Mouse (Mus musculus) forebrain, embryonic 10.5 days (tissue): ENCODE data around the gene Acap2. TPM values are rescaled to one million over a fixed set of nuclear protein-coding genes. Genes with fewer than 3 reads are reported as not detected.

Experiments used
- DNase-seq: peaks from one replicate; pipeline ENCODE4 v3.0.0-alpha.2; 2017; ENCODE audit warnings: low spot score; ENCODE audit errors: extremely low spot score
- H3K27ac ChIP-seq: fragments of 300-500 bp; sonication (generic); 2 replicates; pipeline ENCODE4 v1.5.1; 2016; ENCODE audit warnings: mild to moderate bottlenecking
- H3K27me3 ChIP-seq: fragments of 300-500 bp; sonication (generic); 2 replicates; pipeline ENCODE4 v1.6.1; 2016; ENCODE audit warnings: mild to moderate bottlenecking; ENCODE audit not compliant: poor library complexity, severe bottlenecking
- H3K36me3 ChIP-seq: fragments of 300-500 bp; sonication (generic); replicated peaks from 2 replicates; pipeline ENCODE4 v1.6.1; 2016; ENCODE audit warnings: mild to moderate bottlenecking, moderate library complexity
- H3K4me1 ChIP-seq: fragments of 300-500 bp; sonication (generic); 2 replicates; pipeline ENCODE4 v1.6.1; 2016
- H3K4me3 ChIP-seq: fragments of 300-500 bp; sonication (generic); 2 replicates; pipeline ENCODE4 v1.5.1; 2016; ENCODE audit warnings: mild to moderate bottlenecking, moderate library complexity
- H3K9me3 ChIP-seq: fragments of 300-500 bp; sonication (generic); 2 replicates; pipeline ENCODE4 v1.6.1; 2016; ENCODE audit warnings: mild to moderate bottlenecking, moderate library complexity
- WGBS: fragments of 180-500 bp; shearing (Covaris S2); methylation state at CpG from one replicate; pipeline ENCODE4 v1.1.7; 2016; 5-methylcytosine and 5-hydroxymethylcytosine counted together
- polyA plus RNA-seq: library from polyadenylated mRNA; unstranded; fragments of >200 nt; fragmentation: Nextera tagmentation; extraction: Ambion mirVana; gene quantifications from 2 replicates; pipeline ENCODE4 v1.2.1, GENCODE M21; 2016

Gene Acap2
- polyA plus RNA-seq, 1 experiment from 2014 or later: 18.4 TPM

DNA sequence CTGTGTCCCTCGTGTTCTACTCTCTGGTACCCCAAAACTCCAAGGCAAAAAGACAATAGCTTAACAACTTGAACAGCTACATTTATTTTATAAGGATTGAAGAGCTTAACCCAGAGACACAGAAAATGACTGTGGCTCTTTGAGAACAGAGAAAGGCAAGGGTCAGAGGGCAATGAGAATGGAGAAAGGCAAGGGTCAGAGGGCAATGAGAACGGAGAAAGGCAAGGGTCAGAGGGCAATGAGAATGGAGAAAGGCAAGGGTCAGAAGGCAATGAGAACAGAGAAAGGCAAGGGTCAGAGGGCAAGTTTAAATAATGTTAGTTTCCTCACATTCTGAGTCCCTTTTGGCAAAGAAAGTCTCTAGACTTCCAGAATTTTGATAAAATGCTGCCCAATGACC is 41.6 kb downstream of the Acap2 start:
- Histone ChIP-seq H3K4me1 (no peaks in the 10 kb centered on the region), H3K27me3 (no peaks in the 10 kb centered on the region), H3K9me3 (peaks cover 35% of the 10 kb centered on the region), H3K27ac (no peak overlapping the region), H3K36me3 (peaks cover 52% of the 10 kb centered on the region), H3K4me3 (no peak overlapping the region)
- no peak for DNase-seq
- WGBS: 23% methylated on average over 2 of the region's 2 CpGs

GRCm38 (mm10) chr16:31149841-31150240 is 51.2 kb downstream of the Acap2 start:
- no peaks in the 10 kb centered on the region for H3K27me3 ChIP-seq
- no peaks in the 10 kb centered on the region for H3K4me1 ChIP-seq
- peaks cover 26% of the 10 kb centered on the region for H3K36me3 ChIP-seq
- H3K9me3 ChIP-seq: peaks cover 1% of the 10 kb centered on the region; the same call in 1 of the 2 replicates
- no peak overlapping the region for H3K4me3 ChIP-seq
- DNase-seq: no peak
- WGBS: 93% methylated on average over 4 of the region's 4 CpGs
- H3K27ac ChIP-seq: no peak overlapping the region

DNA sequence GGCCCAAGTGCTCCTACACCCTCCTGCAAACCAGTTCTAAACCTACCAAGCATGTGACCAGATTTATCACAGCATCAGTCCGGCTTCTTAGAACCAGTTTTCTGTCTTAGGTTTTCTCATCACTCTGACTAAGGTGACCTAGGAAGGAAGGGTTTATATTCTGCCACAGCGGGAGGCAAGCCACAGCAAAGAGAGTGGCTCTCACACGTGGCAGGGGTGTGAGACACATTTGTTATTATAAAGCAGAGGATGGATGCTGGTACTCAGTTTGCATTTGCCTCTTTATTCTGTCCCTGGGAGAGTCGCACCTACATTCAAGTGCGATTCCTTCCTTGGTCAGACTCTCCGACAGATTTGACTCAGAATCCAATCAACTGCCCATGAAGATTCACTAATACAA is 52.2 kb downstream of the Acap2 start:
- no peak for DNase-seq
- Histone ChIP-seq H3K27ac (no peak overlapping the region), H3K36me3 (peaks cover 17% of the 10 kb centered on the region), H3K4me1 (no peaks in the 10 kb centered on the region), H3K9me3 (no peaks in the 10 kb centered on the region), H3K4me3 (no peak overlapping the region), H3K27me3 (no peaks in the 10 kb centered on the region)
- WGBS: 85% methylated on average over 6 of the region's 6 CpGs

DNA sequence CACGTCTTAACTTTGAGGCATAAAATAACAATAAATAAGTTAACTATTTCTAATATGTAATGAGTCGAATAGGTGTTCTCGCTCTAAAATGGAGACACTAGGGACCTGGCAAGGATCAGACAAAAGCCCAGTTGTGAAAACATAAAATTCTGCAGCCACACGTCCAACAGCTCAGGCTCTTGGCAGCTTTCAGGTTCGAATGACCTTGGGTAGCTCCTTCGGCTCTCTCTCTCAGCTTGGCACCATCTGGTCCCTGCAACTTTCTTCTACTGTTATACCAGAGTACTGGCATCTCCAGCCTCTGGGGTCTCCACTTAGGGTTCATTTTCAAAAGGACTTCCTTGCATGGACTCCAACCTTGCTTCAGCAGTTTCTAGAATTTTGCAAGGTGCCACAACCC is 53.3 kb downstream of the Acap2 start:
- H3K4me3 ChIP-seq: no peak overlapping the region
- DNase-seq: no peak
- no peaks in the 10 kb centered on the region for H3K9me3 ChIP-seq
- H3K27ac ChIP-seq: no peak overlapping the region
- peaks cover 12% of the 10 kb centered on the region for H3K36me3 ChIP-seq
- no peaks in the 10 kb centered on the region for H3K27me3 ChIP-seq
- WGBS: 91% methylated on average over 6 of the region's 6 CpGs
- H3K4me1 ChIP-seq: peaks cover under 1% of the 10 kb centered on the region; the same call in 1 of the 2 replicates

GRCm38 (mm10) chr16:31141916-31142315 is 59.1 kb downstream of the Acap2 start:
- 29% methylated on average over 6 of the region's 6 CpGs for WGBS
- no peaks in the 10 kb centered on the region for H3K9me3 ChIP-seq
- H3K27me3 ChIP-seq: no peaks in the 10 kb centered on the region
- H3K4me3 ChIP-seq: no peak overlapping the region
- H3K27ac ChIP-seq: 0 out of 2 replicates have a peak overlapping the region, but pooled peaks have one; percentile 13
- DNase-seq: peak; percentile 27
- H3K4me1 ChIP-seq: peaks cover 14% of the 10 kb centered on the region
- H3K36me3 ChIP-seq: peaks cover 15% of the 10 kb centered on the region

GRCm38 (mm10) chr16:31136616-31137253 is 64.3 kb downstream of the Acap2 start:
- H3K4me3 ChIP-seq: no peak overlapping the region
- H3K9me3 ChIP-seq: no peaks in the 10 kb centered on the region
- no peak overlapping the region for H3K27ac ChIP-seq
- peaks cover 31% of the 10 kb centered on the region for H3K36me3 ChIP-seq
- 79% methylated on average over 13 of the region's 13 CpGs for WGBS
- H3K27me3 ChIP-seq: no peaks in the 10 kb centered on the region
- H3K4me1 ChIP-seq: peaks cover 13% of the 10 kb centered on the region
- no peak for DNase-seq

GRCm38 (mm10) chr16:31135519-31135918 is 65.5 kb downstream of the Acap2 start:
- Histone ChIP-seq H3K27me3 (no peaks in the 10 kb centered on the region), H3K27ac (peak overlapping the region; percentile 62; the same call in 1 of the 2 replicates), H3K9me3 (no peaks in the 10 kb centered on the region), H3K4me1 (peaks cover 14% of the 10 kb centered on the region), H3K4me3 (no peak overlapping the region), H3K36me3 (peaks cover 44% of the 10 kb centered on the region)
- DNase-seq: no peak
- WGBS: 69% methylated on average over 8 of the region's 8 CpGs

DNA sequence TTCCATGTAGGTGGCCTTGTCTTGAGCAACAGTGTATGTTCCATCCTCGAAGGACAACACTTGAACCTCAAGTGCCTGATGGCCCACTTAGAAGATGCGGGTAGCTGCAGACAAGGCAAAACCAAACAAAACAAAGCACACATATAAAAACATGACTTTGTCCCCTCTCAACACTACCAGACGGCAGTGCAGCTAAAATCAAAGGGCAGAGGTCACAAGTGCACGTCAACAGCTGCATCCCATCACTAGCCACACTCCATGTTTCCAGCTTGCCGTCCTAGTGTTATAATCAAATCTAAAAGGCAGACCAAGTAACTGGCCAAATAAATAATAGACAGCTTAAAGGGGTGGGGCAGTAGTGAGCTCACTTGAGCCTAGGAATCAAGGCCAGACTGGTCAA is 69.5 kb downstream of the Acap2 start:
- DNase-seq: no peak
- Histone ChIP-seq H3K27ac (no peak overlapping the region), H3K36me3 (peaks cover 52% of the 10 kb centered on the region), H3K9me3 (no peaks in the 10 kb centered on the region), H3K4me1 (peaks cover 14% of the 10 kb centered on the region), H3K4me3 (no peak overlapping the region), H3K27me3 (no peaks in the 10 kb centered on the region)
- WGBS: 62% methylated on average over 5 of the region's 5 CpGs

DNA sequence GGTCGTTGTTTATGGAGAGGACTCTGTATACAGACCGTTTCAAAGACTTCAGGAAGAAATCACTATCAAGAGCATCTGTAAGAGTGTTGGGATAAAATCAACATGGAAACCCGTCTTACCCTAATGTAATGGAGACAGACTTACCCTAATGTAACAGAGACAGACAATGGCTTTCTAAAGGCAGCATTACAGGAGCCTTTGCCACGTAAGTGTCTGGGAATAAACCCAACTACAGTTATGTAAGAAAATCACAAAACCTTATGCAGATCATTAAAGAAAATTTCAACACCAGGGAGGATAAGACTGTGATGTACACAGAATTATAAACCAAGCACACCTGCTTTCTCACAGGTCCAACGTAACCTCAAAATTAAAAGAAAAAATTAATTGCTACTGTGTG is 72.9 kb downstream of the Acap2 start:
- H3K36me3 ChIP-seq: peaks cover 56% of the 10 kb centered on the region
- WGBS: 88% methylated on average over 5 of the region's 5 CpGs
- DNase-seq: no peak

GRCm38 (mm10) chr16:31124991-31125390 is 76.1 kb downstream of the Acap2 start:
- WGBS: 72% methylated on average over 5 of the region's 5 CpGs
- no peaks in the 10 kb centered on the region for H3K4me1 ChIP-seq
- no peak for DNase-seq
- peaks cover 43% of the 10 kb centered on the region for H3K36me3 ChIP-seq
- H3K9me3 ChIP-seq: no peaks in the 10 kb centered on the region
- no peaks in the 10 kb centered on the region for H3K27me3 ChIP-seq
- no peak overlapping the region for H3K4me3 ChIP-seq
- no peak overlapping the region for H3K27ac ChIP-seq

More for the DNA sequence above, 72.9 kb downstream of the Acap2 start:
- no peaks in the 10 kb centered on the region for H3K9me3 ChIP-seq
- no peaks in the 10 kb centered on the region for H3K27me3 ChIP-seq
- peaks cover 9% of the 10 kb centered on the region; the same call in 1 of the 2 replicates for H3K4me1 ChIP-seq
- H3K4me3 ChIP-seq: no peak overlapping the region
- no peak overlapping the region for H3K27ac ChIP-seq

GRCm38 (mm10) chr16:31121612-31122011 is 79.4 kb downstream of the Acap2 start:
- Histone ChIP-seq H3K4me1 (no peaks in the 10 kb centered on the region), H3K27ac (no peak overlapping the region), H3K36me3 (peaks cover 38% of the 10 kb centered on the region), H3K4me3 (no peak overlapping the region), H3K27me3 (no peaks in the 10 kb centered on the region), H3K9me3 (no peaks in the 10 kb centered on the region)
- 96% methylated on average over 6 of the region's 6 CpGs for WGBS
- DNase-seq: no peak

GRCm38 (mm10) chr16:31113596-31113995 is 87.4 kb downstream of the Acap2 start:
- DNase-seq: no peak
- Histone ChIP-seq H3K27me3 (no peaks in the 10 kb centered on the region), H3K27ac (no peak overlapping the region), H3K36me3 (peaks cover 65% of the 10 kb centered on the region), H3K4me3 (no peak overlapping the region), H3K4me1 (no peaks in the 10 kb centered on the region), H3K9me3 (peaks cover 10% of the 10 kb centered on the region)

- Histone ChIP-seq H3K27me3 (no peaks in the 10 kb centered on the region), H3K36me3 (peaks cover 58% of the 10 kb centered on the region)
These were observed 99.7 kb downstream of the Acap2 start for GRCm38 (mm10) chr16:31101352-31101751.

More at GRCm38 (mm10) chr16:31101352-31101751, 99.7 kb downstream of the Acap2 start:
- no peak overlapping the region for H3K27ac ChIP-seq
- no peaks in the 10 kb centered on the region for H3K9me3 ChIP-seq
- DNase-seq: no peak
- H3K4me1 ChIP-seq: no peaks in the 10 kb centered on the region
- 83% methylated on average over 2 of the region's 2 CpGs for WGBS
- H3K4me3 ChIP-seq: no peak overlapping the region
